In genomic region chr7:73659551-73659950, GRCm38 (mm10) we compare ENCODE assay signal across 10 mouse cellular contexts.
"Had no signal": no experiment of that assay in that cellular context is flagged by ENCODE, and none has a peak within 500 bp of the region (broad histone marks: within the 10 kb centered on the region; RNA-seq: fewer than 3 reads in every experiment).

No protein-coding gene starts in this region.

- DNase-seq: gastrocnemius, postnatal 14 days; heart, postnatal 10 days; heart, postnatal 4 days; kidney, adult 18-20 months; kidney, adult 8-10 months; kidney, postnatal 10 days; kidney, postnatal 25 days; layer of hippocampus, adult 9-11 months; liver; liver, embryonic 13.5 days had no signal
